Mouse (Mus musculus) hindbrain, embryonic 14.5 days (tissue): ENCODE results near the gene Barhl2. TPM values are rescaled to one million over a fixed set of nuclear protein-coding genes. Genes with fewer than 3 reads are reported as not detected.

Experiments used
- ATAC-seq: fragments of 200-750 bp; cut with Nextera tagmentation; 2 replicates; pipeline ENCODE4 v1.8.0; 2017; ENCODE audit warnings: moderate number of reproducible peaks, mild to moderate bottlenecking, moderate TSS enrichment, moderate library complexity; ENCODE audit not compliant: low FRiP score
- DNase-seq: peaks from one replicate; pipeline ENCODE4 v3.0.0-alpha.2; 2015; ENCODE audit warnings: low spot score
- H3K27ac ChIP-seq: fragments of 300-500 bp; sonication (generic); 2 replicates; pipeline ENCODE4 v1.5.1; 2014; ENCODE audit warnings: mild to moderate bottlenecking, moderate library complexity
- H3K27me3 ChIP-seq: fragments of 300-500 bp; sonication (generic); 2 replicates; pipeline ENCODE4 v1.6.1; 2014; ENCODE audit warnings: mild to moderate bottlenecking, low read length, mixed read lengths; ENCODE audit not compliant: control insufficient read depth, insufficient read depth
- H3K36me3 ChIP-seq: fragments of 300-500 bp; sonication (generic); replicated peaks from 2 replicates; pipeline ENCODE4 v1.6.1; 2014; ENCODE audit not compliant: control insufficient read depth, insufficient read depth
- H3K4me1 ChIP-seq: fragments of 300-500 bp; sonication (generic); replicated peaks from 2 replicates; pipeline ENCODE4 v1.6.1; 2014; ENCODE audit warnings: antibody characterized with exemption, low read length, mixed read lengths; ENCODE audit not compliant: control insufficient read depth, insufficient read depth
- H3K4me2 ChIP-seq: fragments of 300-500 bp; sonication (generic); replicated peaks from 2 replicates; pipeline ENCODE4 v1.6.1; 2014; ENCODE audit warnings: mild to moderate bottlenecking, moderate library complexity
- H3K4me3 ChIP-seq: fragments of 300-500 bp; sonication (generic); replicated peaks from 2 replicates; pipeline ENCODE4 v1.5.1; 2014; ENCODE audit warnings: mild to moderate bottlenecking, low read length
- H3K9ac ChIP-seq: fragments of 300-500 bp; sonication (generic); 2 replicates; pipeline ENCODE4 v1.6.1; 2014
- H3K9me3 ChIP-seq: fragments of 300-500 bp; sonication (generic); 2 replicates; pipeline ENCODE4 v1.6.1; 2016; ENCODE audit warnings: low read length; ENCODE audit not compliant: control insufficient read depth
- WGBS: fragments of 180-500 bp; shearing (Covaris S2); extraction: QIAGEN DNeasy Blood & Tissue Kit; methylation state at CpG from one replicate; pipeline ENCODE4 v1.1.7; 2014; 5-methylcytosine and 5-hydroxymethylcytosine counted together
- polyA plus RNA-seq: library from polyadenylated mRNA; unstranded; fragments of >200 nt; fragmentation: Nextera tagmentation; extraction: Ambion mirVana; gene quantifications from 2 replicates; pipeline ENCODE4 v1.2.1, GENCODE M21; 2014

Gene Barhl2
- polyA plus RNA-seq, 1 experiment from 2014 or later = 1.1 TPM

DNA sequence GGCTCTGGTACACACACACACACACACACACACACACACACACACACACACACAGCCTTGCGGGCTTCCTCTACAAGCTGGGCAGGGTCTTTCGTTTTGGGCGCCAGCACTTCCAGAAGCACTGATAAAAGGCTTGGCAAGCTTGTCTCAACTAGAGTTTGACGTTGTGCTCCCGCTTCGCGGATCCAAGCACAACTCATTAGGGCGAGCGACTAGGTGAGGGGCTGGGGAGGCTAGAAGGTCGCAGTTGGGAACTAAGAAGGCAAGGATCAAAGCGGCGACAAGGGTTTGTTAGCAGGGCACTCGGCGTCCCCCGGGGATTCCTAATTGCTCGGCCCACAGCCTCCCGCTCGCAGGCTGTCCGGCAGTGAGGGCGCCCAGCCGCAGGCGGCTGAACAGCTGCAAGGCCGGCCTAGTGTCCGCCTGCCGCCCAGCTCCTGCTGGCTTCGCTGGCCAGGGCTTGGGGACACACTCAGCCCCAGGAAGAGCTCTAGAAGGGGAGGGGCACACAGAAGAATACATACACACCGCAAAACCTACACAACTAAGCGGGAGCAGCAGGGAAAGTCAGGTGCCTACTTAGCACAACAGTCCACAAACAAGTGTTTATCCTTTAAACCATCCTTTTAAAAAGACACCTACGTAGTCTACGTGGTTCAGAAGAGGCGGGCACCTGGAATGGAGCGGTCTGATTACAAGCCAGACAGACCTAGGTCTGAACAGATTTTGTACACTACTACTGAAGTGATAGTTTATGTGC, 6.1 kb downstream of the Barhl2 start:
- Histone ChIP-seq H3K4me2 (peak overlapping the region; percentile 28), H3K4me1 (peaks cover 7% of the 10 kb centered on the region; the same call in 1 of the 2 replicates), H3K27me3 (peaks cover 92% of the 10 kb centered on the region), H3K9ac (no peak overlapping the region), H3K36me3 (no peaks in the 10 kb centered on the region), H3K27ac (no peak overlapping the region; the same call in 1 of the 2 replicates), H3K9me3 (no peaks in the 10 kb centered on the region), H3K4me3 (no peak overlapping the region; the same call in 1 of the 2 replicates)
- DNase-seq (peak; percentile 39), ATAC-seq (no peak)
- WGBS = under 1% methylated on average over 32 of the region's 32 CpGs

DNA sequence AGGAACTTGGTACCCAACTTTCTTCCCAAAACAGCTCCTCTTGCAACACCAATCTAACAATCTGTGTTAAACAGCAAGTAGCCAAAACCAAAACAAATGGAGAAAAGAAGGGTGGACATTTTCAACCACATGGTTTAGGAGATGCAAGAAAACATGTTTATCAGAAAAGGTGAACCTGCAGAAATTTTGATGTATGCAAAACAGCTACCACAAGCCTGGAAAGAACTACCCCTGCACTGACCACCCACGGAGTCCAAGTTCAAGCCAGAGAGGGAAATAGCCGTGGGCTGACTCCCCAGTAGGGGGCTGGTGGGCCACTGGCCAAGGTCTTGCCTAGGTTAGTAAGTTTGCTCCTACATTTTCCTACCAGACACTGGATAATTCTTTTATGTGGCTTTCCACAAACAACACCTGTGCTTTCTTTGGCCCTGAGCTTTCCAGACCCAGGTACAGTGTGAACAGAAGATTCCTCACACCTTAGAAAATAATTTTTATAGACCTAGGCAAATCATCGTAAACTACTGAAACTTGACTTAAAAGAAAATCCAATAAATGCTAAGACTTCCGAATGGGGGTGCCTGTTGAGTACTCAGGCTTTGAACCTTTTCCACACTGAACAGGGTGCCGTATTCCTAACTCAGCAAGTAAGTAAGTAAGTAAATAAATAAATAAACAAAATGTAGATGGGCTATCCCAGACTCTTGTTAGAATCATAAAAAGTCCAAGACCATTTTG, 7.4 kb downstream of the Barhl2 start:
- H3K4me3 ChIP-seq = no peak overlapping the region
- no peak for ATAC-seq

DNA sequence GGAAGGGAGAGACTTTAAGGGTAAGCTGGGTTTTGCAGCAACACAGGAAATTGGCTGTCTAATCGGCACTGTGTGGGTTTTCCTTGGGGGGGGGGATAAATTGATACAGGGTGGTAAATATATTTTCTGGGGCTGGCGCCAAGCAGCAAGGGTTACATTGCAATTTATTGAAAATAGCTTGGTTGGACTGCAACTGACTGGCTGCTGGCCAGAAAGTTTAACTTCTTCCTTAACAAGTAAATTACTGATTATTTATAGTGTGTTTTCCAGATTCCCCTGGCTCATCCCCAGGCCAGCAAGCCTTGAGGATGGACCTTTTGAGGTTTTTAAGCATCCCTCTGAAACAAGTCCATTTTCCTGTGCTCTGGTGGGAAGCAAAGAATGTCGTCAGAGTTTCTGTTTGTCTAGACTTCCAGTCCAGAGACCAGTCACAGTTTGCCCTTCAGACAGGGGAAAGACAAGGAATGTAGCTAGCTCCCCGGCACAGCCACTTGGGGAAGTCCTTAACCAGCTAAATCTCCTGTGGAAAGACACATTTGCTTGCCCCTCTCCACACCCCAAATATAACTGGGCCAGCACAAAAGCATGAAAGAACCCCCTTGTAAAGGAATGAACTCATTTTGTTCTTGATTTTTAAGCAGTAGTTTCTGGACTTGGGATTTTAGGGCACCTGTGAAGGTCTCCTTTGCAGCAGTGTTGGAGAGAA, 8.1 kb downstream of the Barhl2 start:
- Histone ChIP-seq H3K9me3 (no peaks in the 10 kb centered on the region), H3K4me1 (peaks cover 7% of the 10 kb centered on the region; the same call in 1 of the 2 replicates), H3K4me3 (no peak overlapping the region), H3K27me3 (peaks cover 98% of the 10 kb centered on the region), H3K27ac (no peak overlapping the region), H3K4me2 (no peak overlapping the region), H3K36me3 (no peaks in the 10 kb centered on the region), H3K9ac (no peak overlapping the region)
- ATAC-seq (no peak), DNase-seq (no peak)
- 12% methylated on average over 4 of the region's 4 CpGs for WGBS

More for the DNA sequence above, 7.4 kb downstream of the Barhl2 start:
- Histone ChIP-seq H3K27ac (no peak overlapping the region), H3K27me3 (peaks cover 98% of the 10 kb centered on the region), H3K36me3 (no peaks in the 10 kb centered on the region), H3K4me1 (peaks cover 7% of the 10 kb centered on the region; the same call in 1 of the 2 replicates), H3K4me2 (no peak overlapping the region), H3K9ac (no peak overlapping the region), H3K9me3 (no peaks in the 10 kb centered on the region)
- 11% methylated on average over 5 of the region's 5 CpGs for WGBS
- DNase-seq = no peak

DNA sequence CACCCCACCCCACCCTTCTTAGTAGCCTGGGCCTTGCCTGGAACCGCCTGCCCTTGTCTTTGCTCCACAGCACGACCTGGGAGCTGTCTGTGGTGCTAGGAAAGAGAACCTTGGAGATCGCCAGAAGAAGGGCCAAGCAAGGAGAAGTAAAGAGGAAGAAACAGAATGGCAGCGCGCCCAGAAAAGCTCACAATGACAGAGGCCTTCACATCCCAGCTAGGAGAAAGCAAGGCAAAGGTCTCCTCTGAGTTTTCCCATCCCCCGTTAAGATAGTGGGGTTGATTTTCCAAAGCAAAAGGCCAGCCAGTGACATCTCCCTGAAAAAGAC, 9.2 kb downstream of the Barhl2 start:
- Histone ChIP-seq H3K27ac (no peak overlapping the region), H3K4me1 (peaks cover 7% of the 10 kb centered on the region; the same call in 1 of the 2 replicates), H3K4me3 (no peak overlapping the region), H3K9me3 (no peaks in the 10 kb centered on the region), H3K36me3 (no peaks in the 10 kb centered on the region), H3K27me3 (peaks cover 95% of the 10 kb centered on the region), H3K4me2 (no peak overlapping the region), H3K9ac (no peak overlapping the region)
- ATAC-seq = no peak
- 3% methylated on average over 6 of the region's 6 CpGs for WGBS
- DNase-seq = no peak

DNA sequence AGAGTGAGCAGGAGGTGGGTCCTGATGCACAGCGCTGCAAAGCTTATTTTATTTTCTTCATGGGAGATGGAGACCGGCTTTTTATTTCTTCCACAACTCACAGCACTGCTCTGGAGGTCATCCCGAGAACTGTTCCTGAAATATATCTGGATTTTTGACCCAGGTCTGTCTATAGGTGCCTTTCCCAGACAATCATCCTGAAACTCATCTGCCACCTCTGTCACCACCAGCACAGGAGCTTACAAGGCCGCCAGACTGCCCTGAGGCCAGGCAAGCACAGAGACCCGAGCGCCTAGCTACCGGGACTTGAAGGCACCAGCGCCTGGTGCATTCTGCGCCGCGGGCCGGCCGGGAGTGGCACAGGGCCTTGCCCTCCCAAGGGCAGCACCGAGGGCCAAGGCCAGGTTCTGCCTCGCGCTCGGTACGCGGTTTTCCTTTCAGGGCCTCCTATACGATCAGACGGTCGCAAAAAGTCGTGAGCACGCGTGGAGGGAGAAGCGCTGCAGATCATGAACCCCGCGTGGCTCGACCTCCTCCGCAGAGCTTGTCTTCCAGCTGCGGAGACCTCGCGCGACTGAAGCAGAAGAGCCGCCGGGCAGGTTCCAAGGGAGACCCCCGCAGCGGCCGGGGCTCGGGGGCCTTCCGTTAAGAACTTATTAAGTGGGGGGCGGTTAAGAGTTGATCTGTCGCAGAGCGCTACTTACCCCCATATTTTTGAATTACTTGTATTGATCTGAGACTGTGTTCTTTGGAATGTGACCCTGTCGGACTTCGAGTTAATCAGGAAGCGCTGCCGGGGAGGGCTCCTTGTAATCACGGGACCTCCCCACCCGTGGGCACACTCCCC, 9.8 kb downstream of the Barhl2 start:
- Histone ChIP-seq H3K36me3 (no peaks in the 10 kb centered on the region), H3K4me3 (no peak overlapping the region), H3K27me3 (peaks cover 90% of the 10 kb centered on the region), H3K27ac (no peak overlapping the region), H3K4me1 (peaks cover 7% of the 10 kb centered on the region; the same call in 1 of the 2 replicates), H3K9me3 (no peaks in the 10 kb centered on the region), H3K9ac (no peak overlapping the region), H3K4me2 (no peak overlapping the region; the same call in 1 of the 2 replicates)
- 3% methylated on average over 50 of the region's 50 CpGs for WGBS
- DNase-seq (no peak), ATAC-seq (no peak)

DNA sequence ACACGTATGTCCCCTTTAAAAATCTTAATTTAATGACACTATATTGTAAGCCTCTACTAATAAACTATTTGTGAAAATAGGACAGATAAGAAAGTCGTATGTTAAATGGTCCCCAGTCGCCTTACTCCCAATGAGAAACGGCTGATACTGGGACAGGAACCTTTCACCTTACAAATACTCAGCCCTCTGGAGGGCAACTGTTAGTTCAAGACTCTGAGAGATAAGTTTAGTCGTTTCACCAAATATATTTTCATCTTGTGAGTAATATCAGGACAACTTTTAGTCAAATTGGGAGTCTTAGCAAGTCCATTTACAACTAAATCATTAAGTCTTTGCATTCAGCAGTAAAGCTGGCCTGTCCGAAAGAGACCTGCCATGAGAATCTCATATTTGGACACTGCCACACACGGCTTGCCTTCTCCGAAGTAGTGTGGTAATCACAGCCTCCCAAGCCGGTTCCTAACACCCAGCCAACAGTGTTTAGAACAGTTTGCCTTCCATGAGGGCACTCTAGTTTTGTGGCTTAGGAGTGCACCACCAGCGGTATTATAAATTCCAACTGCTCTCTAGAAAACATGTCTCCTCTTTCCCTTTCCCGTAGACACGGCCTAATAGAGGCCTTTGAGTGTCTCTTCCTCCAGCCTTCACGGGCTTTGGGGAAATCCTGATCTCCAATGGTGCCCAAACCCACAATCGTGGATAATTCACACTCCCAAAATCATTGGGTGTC, 10.7 kb downstream of the Barhl2 start:
- WGBS = 31% methylated on average over 14 of the region's 14 CpGs
- no peak overlapping the region for H3K4me2 ChIP-seq
- no peak for DNase-seq

DNA sequence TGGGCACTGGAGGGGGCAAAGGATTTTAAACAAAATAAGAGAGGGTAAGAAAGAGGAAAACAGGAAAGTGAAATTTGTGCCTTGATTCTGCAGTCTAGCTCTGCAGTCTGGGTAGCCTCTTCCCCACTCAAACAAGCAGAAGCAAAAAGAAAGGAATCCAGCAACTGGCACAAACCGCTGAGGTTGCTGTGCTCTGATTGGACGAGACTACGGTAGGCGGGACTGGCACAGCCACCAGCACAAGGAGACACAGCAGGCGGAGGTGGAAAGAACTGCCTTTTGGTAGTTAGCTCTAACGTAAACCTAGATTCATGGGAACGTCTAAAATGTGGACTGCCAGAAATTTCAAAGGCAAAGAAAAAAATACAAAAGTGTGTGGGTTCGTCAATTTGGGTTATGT, 11.4 kb downstream of the Barhl2 start:
- WGBS = 3% methylated on average over 8 of the region's 8 CpGs
- Histone ChIP-seq H3K9ac (no peak overlapping the region), H3K4me2 (no peak overlapping the region), H3K4me1 (peaks cover 7% of the 10 kb centered on the region; the same call in 1 of the 2 replicates), H3K27me3 (peaks cover 76% of the 10 kb centered on the region), H3K9me3 (no peaks in the 10 kb centered on the region), H3K27ac (no peak overlapping the region), H3K4me3 (no peak overlapping the region), H3K36me3 (no peaks in the 10 kb centered on the region)
- DNase-seq (peak; percentile 66), ATAC-seq (peak; percentile 79)

More for the DNA sequence above, 10.7 kb downstream of the Barhl2 start:
- Histone ChIP-seq H3K4me3 (no peak overlapping the region), H3K9ac (no peak overlapping the region), H3K9me3 (no peaks in the 10 kb centered on the region), H3K4me1 (peaks cover 7% of the 10 kb centered on the region; the same call in 1 of the 2 replicates), H3K27me3 (peaks cover 83% of the 10 kb centered on the region), H3K27ac (no peak overlapping the region), H3K36me3 (no peaks in the 10 kb centered on the region)
- ATAC-seq = no peak

DNA sequence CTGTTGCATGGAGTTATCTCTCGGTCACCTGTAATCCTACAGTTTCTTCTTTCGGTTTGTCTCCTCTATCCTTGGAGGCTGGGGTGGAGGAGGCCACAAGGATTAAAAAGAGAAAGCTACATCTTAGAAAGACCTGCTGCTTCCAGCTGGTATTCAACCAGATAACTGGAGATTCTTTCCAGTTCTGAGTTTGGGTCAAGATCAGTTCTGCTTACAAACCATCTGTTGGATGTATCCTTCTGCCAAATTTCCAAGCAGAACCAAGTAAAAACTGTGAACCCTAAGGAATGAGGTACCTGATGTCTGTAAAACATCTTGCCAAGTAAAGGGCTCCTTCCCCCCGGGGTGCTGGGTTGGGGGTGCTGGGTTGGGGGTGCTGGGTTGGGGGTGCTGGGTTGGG, 12.3 kb downstream of the Barhl2 start:
- Histone ChIP-seq H3K4me1 (peaks cover 7% of the 10 kb centered on the region; the same call in 1 of the 2 replicates), H3K27me3 (peaks cover 67% of the 10 kb centered on the region)
- 86% methylated on average over 3 of the region's 3 CpGs for WGBS

More for the DNA sequence above, 12.3 kb downstream of the Barhl2 start:
- Histone ChIP-seq H3K9me3 (no peaks in the 10 kb centered on the region), H3K4me2 (no peak overlapping the region), H3K36me3 (no peaks in the 10 kb centered on the region), H3K4me3 (no peak overlapping the region), H3K27ac (no peak overlapping the region), H3K9ac (no peak overlapping the region)
- DNase-seq (no peak), ATAC-seq (no peak)
